Mouse (Mus musculus) natural killer cell, adult 2 months (primary cell): Measurements from ENCODE around the gene Cpne9.

Experiments used
- DNase-seq, 2 experiments: peaks; one replicate each; pipeline ENCODE4 v3.0.0; 2022; ENCODE audit warnings: low spot score in 2 of 2

Gene Cpne9

GRCm38 (mm10) chr6:113282101-113282802, at the start of gene Cpne9:
Cpne9 (plus strand) TSS chr6:113282307.
- no peak for DNase-seq

- no peak for DNase-seq
Measured at GRCm38 (mm10) chr6:113235141-113235540, 47.0 kb upstream of the Cpne9 start.

GRCm38 (mm10) chr6:113237542-113238270, 44.4 kb upstream of the Cpne9 start, which contains the start of gene Mtmr14:
Mtmr14 (plus strand) TSS chr6:113237843.
- peak; percentile 99 to 100 for DNase-seq

GRCm38 (mm10) chr6:113238442-113238841, 43.7 kb upstream of the Cpne9 start:
- peak; percentile 54 to 58 for DNase-seq

GRCm38 (mm10) chr6:113242753-113243152, 39.4 kb upstream of the Cpne9 start:
- no peak for DNase-seq

- DNase-seq = no peak
Measured at GRCm38 (mm10) chr6:113245585-113245984, 36.5 kb upstream of the Cpne9 start.

- no peak for DNase-seq
Measured at GRCm38 (mm10) chr6:113250786-113251185, 31.3 kb upstream of the Cpne9 start.

- no peak for DNase-seq
Measured at GRCm38 (mm10) chr6:113251921-113252320, 30.2 kb upstream of the Cpne9 start.

GRCm38 (mm10) chr6:113254899-113255298, 27.2 kb upstream of the Cpne9 start:
- no peak for DNase-seq

- peak in 1 of 2 experiments; percentile 10 for DNase-seq
Measured at GRCm38 (mm10) chr6:113261174-113261858, 20.8 kb upstream of the Cpne9 start.

- no peak for DNase-seq
Measured at GRCm38 (mm10) chr6:113263531-113263930, 18.6 kb upstream of the Cpne9 start.

GRCm38 (mm10) chr6:113264429-113264828, 17.7 kb upstream of the Cpne9 start:
- DNase-seq = no peak

GRCm38 (mm10) chr6:113266996-113267655, 15.0 kb upstream of the Cpne9 start:
- no peak for DNase-seq

GRCm38 (mm10) chr6:113267988-113268387, 14.1 kb upstream of the Cpne9 start:
- no peak for DNase-seq

GRCm38 (mm10) chr6:113272365-113272764, 9.7 kb upstream of the Cpne9 start:
- DNase-seq = no peak

GRCm38 (mm10) chr6:113276846-113277245, 5.3 kb upstream of the Cpne9 start:
- no peak for DNase-seq

GRCm38 (mm10) chr6:113281676-113282075, 431 bp upstream of the Cpne9 start:
- no peak for DNase-seq

GRCm38 (mm10) chr6:113282969-113283368, 862 bp downstream of the Cpne9 start:
- no peak for DNase-seq

GRCm38 (mm10) chr6:113283500-113283899, 1.4 kb downstream of the Cpne9 start:
- no peak for DNase-seq

- DNase-seq = no peak
Measured at GRCm38 (mm10) chr6:113284931-113285330, 2.8 kb downstream of the Cpne9 start.

GRCm38 (mm10) chr6:113286316-113286715, 4.2 kb downstream of the Cpne9 start:
- DNase-seq = no peak

- DNase-seq = no peak
Measured at GRCm38 (mm10) chr6:113287236-113287635, 5.1 kb downstream of the Cpne9 start.
